Mouse (Mus musculus) urinary bladder, postnatal 4 days (tissue): ENCODE results near the gene Cdh6.

ENCODE experiments used
- DNase-seq, 2 experiments: peaks; one replicate each; pipeline ENCODE4 v3.0.0; 2021 to 2022; ENCODE audit warnings: low spot score in 2 of 2

Gene Cdh6

GRCm38 (mm10) chr15:13173071-13173778 lies at the start of gene Cdh6:
Gene Cdh6, minus strand, starts transcription at chr15:13173675.
- no peak for DNase-seq

- DNase-seq, result no peak
Measured at GRCm38 (mm10) chr15:13219727-13220454, 46.4 kb upstream of the Cdh6 start.

GRCm38 (mm10) chr15:13217800-13218199 lies 44.3 kb upstream of the Cdh6 start:
- no peak for DNase-seq

GRCm38 (mm10) chr15:13217161-13217560 lies 43.7 kb upstream of the Cdh6 start:
- DNase-seq, result no peak

GRCm38 (mm10) chr15:13212956-13213355 lies 39.5 kb upstream of the Cdh6 start:
- no peak for DNase-seq

GRCm38 (mm10) chr15:13212027-13212685 lies 38.7 kb upstream of the Cdh6 start:
- no peak for DNase-seq

- DNase-seq, result no peak
Measured at GRCm38 (mm10) chr15:13210186-13210585, 36.7 kb upstream of the Cdh6 start.

GRCm38 (mm10) chr15:13208716-13209115 lies 35.2 kb upstream of the Cdh6 start:
- DNase-seq, result no peak

GRCm38 (mm10) chr15:13196237-13196636 lies 22.8 kb upstream of the Cdh6 start:
- no peak for DNase-seq

- DNase-seq, result no peak
Measured at GRCm38 (mm10) chr15:13194048-13194447, 20.6 kb upstream of the Cdh6 start.

- DNase-seq, result no peak
Measured at GRCm38 (mm10) chr15:13193076-13193475, 19.6 kb upstream of the Cdh6 start.

GRCm38 (mm10) chr15:13183661-13184060 lies 10.2 kb upstream of the Cdh6 start:
- no peak for DNase-seq

- DNase-seq, result no peak
Measured at GRCm38 (mm10) chr15:13181430-13181829, 8.0 kb upstream of the Cdh6 start.

- no peak for DNase-seq
Measured at GRCm38 (mm10) chr15:13181014-13181413, 7.5 kb upstream of the Cdh6 start.

GRCm38 (mm10) chr15:13175978-13176377 lies 2.5 kb upstream of the Cdh6 start:
- no peak for DNase-seq

GRCm38 (mm10) chr15:13174618-13174980 lies 1.1 kb upstream of the Cdh6 start:
- DNase-seq, result no peak

GRCm38 (mm10) chr15:13173840-13174617 lies 554 bp upstream of the Cdh6 start:
- DNase-seq, result no peak

- no peak for DNase-seq
Measured at GRCm38 (mm10) chr15:13172365-13173070, 957 bp downstream of the Cdh6 start.

- DNase-seq, result no peak
Measured at GRCm38 (mm10) chr15:13171486-13172364, 1.8 kb downstream of the Cdh6 start.

GRCm38 (mm10) chr15:13165094-13165885 lies 8.2 kb downstream of the Cdh6 start:
- DNase-seq, result no peak
